Mouse (Mus musculus) cerebellum, adult 2 months (tissue): ENCODE results near the gene Dscaml1. TPM values are rescaled to one million over a fixed set of nuclear protein-coding genes. Genes with fewer than 3 reads are reported as not detected.
A peak's percentile ranks its signal among the peaks of the same experiment; 100 is the strongest.

Experiments used
- DNase-seq, 2 experiments: peaks; one replicate each; pipeline ENCODE4 v3.0.0; 2021
- H3K27ac ChIP-seq: fragments of 200-500 bp; 2 replicates; pipeline ENCODE4 v1.5.1; 2012; ENCODE audit warnings: low read length, control low read depth, inconsistent platforms; ENCODE audit not compliant: insufficient read depth
- H3K27me3 ChIP-seq: fragments of 200-500 bp; 2 replicates; pipeline ENCODE4 v1.6.1; 2012; ENCODE audit warnings: inconsistent platforms, mild to moderate bottlenecking, low read length, moderate library complexity; ENCODE audit not compliant: control insufficient read depth, insufficient read depth
- H3K4me1 ChIP-seq: fragments of 200-500 bp; 2 replicates; pipeline ENCODE4 v1.6.1; 2011; ENCODE audit warnings: low read length; ENCODE audit not compliant: control insufficient read depth, insufficient read depth
- H3K4me3 ChIP-seq: fragments of 200-500 bp; replicated peaks from 2 replicates; pipeline ENCODE3; 2011; ENCODE audit warnings: mild to moderate bottlenecking, low read depth, low read length, control low read depth; ENCODE audit not compliant: insufficient read depth
- CTCF ChIP-seq: fragments of 200-500 bp; IDR thresholded peaks from 2 replicates; pipeline ENCODE4 v1.5.1; 2011; ENCODE audit warnings: low read depth, mild to moderate bottlenecking, control low read depth, low read length, moderate library complexity, borderline replicate concordance; ENCODE audit not compliant: insufficient read depth
- POLR2A ChIP-seq: fragments of 200-500 bp; IDR thresholded peaks from 2 replicates; pipeline ENCODE4 v1.6.1; 2011; ENCODE audit warnings: low read length, control low read depth, borderline replicate concordance; ENCODE audit not compliant: insufficient read depth
- WGBS: fragments of 180-500 bp; shearing (Covaris S2); methylation state at CpG from one replicate; pipeline ENCODE4 v1.1.7; 2018; 5-methylcytosine and 5-hydroxymethylcytosine counted together
- polyA plus RNA-seq: library from polyadenylated mRNA; depleted of rRNA; stranded (reverse); fragments of >200 nt; gene quantifications from 2 replicates; pipeline ENCODE4 v1.2.3, GENCODE M21; 2012; rRNA removed

Gene Dscaml1
- polyA plus RNA-seq: 23.4 and 27.0 TPM in 2 replicates

DNA sequence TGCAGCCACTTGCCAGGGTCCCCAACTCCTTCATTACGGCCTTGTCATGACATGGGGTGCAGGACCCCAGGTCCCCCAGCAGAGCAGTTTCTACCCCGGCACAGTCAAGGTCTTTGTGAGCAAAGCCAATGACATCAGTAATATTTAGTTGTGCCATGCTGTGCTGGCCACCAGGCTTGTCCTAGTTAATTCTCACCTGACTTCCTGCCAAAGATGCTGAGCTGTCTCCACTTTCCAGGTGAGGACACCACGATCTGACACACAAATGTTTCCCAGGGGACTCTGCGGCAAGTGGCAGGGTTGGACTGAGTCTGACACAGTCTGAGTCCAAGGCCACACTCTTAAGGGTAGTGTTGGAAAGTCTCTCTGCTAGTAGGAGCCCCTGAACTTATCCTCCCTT is at the start of gene Dscaml1:
Gene Dscaml1 (plus strand): TSS at position 173 of the 400 bp plus-strand sequence.
- Histone ChIP-seq H3K27ac (peak within 1 kb of the TSS; percentile 44; the same call in 1 of the 2 replicates), H3K4me1 (peaks cover 32% of the 10 kb centered on the region), H3K4me3 (no peak within 1 kb of the TSS), H3K27me3 (no peaks in the 10 kb centered on the region)
- no peak for TF ChIP-seq POLR2A
- TF ChIP-seq CTCF: peak; percentile 32; the same call in 1 of the 2 replicates
- peak; percentile 77 to 89 for DNase-seq
- 16% methylated on average over 4 of the region's 4 CpGs for WGBS

GRCm38 (mm10) chr9:45376883-45377282 is 49.5 kb upstream of the Dscaml1 start:
- peaks cover 49% of the 10 kb centered on the region for H3K4me1 ChIP-seq
- H3K27me3 ChIP-seq: no peaks in the 10 kb centered on the region
- no peak overlapping the region for H3K27ac ChIP-seq
- peak; percentile 71 to 83 for DNase-seq
- no peak overlapping the region for H3K4me3 ChIP-seq
- 19% methylated on average over 2 of the region's 2 CpGs for WGBS
- no peak for TF ChIP-seq CTCF
- no peak for TF ChIP-seq POLR2A

DNA sequence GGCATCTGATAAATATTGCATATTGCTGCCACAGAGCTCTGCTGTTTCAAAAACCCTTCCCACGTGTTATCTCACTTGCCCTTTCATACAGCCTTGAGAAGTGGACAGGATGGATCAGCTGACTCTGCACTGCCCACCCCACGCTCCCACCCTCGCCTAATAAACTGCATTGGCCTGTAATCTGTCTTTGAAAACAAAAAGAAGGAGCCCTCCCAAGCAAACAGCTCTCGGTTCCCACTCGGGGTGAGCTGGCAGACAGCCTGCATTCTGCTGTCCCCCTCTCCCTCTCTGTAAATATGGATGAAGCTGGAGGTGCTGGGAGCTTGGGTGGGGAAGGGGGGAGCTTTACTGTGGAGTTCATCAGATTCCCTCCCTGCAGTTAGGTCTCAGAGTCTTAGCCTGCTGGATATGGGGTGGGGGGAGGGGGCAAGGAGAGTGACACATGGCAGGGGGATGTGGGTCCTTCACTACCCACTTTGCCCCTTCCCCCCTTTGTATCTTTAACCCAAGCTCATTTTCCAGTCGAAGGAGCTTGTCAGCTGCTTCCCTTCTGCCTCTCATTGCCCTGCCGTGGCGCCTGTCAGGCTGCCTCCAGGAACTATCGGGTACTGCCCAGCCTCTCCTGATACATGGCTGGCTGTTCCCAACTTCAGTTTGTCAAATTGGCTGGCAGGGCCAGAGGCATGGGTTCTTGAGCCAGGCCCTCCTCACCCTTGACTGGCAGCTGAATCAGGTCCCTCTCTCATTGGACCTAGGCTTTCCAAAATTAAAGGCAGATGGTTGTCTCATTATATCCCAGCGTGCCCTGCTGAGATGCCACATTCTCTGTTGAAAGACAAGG is 45.8 kb upstream of the Dscaml1 start:
- H3K4me1 ChIP-seq: peaks cover 53% of the 10 kb centered on the region
- DNase-seq: peak; percentile 76 to 86
- 31% methylated on average over 10 of the region's 10 CpGs for WGBS
- no peak overlapping the region for H3K4me3 ChIP-seq
- TF ChIP-seq CTCF (no peak), POLR2A (no peak)
- no peaks in the 10 kb centered on the region for H3K27me3 ChIP-seq
- peak overlapping the region; percentile 39; the same call in 1 of the 2 replicates for H3K27ac ChIP-seq

- DNase-seq: peak in 1 of 2 experiments; percentile 42
- 26% methylated on average over 5 of the region's 5 CpGs for WGBS
- TF ChIP-seq POLR2A (no peak), CTCF (no peak)
- H3K4me1 ChIP-seq: peaks cover 45% of the 10 kb centered on the region
- no peak overlapping the region for H3K27ac ChIP-seq
- no peak overlapping the region for H3K4me3 ChIP-seq
- no peaks in the 10 kb centered on the region for H3K27me3 ChIP-seq
Measured at GRCm38 (mm10) chr9:45382336-45382735, 44.1 kb upstream of the Dscaml1 start.

DNA sequence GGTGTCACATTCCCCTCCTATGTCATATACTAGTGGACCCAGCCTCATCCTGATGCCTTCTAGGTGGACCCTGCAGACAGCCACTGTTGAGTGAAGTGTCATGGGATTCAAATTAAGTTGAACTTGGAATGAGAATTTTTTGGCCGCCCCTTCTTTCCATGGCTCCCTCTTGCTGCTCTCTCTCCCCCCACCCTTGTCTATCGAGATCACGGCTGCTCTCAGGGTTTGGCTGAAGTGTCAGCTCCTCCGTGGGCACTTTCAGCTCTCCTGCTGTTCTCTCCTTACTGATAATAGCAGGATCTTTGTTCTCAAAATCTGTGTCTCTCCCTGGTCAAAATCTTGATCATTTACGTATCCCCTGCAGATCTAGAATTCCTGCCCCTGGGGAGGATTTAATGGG is 43.6 kb upstream of the Dscaml1 start:
- Histone ChIP-seq H3K27ac (no peak overlapping the region), H3K4me1 (peaks cover 41% of the 10 kb centered on the region), H3K27me3 (no peaks in the 10 kb centered on the region), H3K4me3 (no peak overlapping the region)
- TF ChIP-seq CTCF (no peak), POLR2A (no peak)
- no peak for DNase-seq
- WGBS: 68% methylated on average over 5 of the region's 5 CpGs

GRCm38 (mm10) chr9:45383883-45384282 is 42.5 kb upstream of the Dscaml1 start:
- H3K27me3 ChIP-seq: no peaks in the 10 kb centered on the region

GRCm38 (mm10) chr9:45386698-45387097 is 39.7 kb upstream of the Dscaml1 start:
- Histone ChIP-seq H3K4me1 (peaks cover 9% of the 10 kb centered on the region; the same call in 1 of the 2 replicates), H3K27me3 (no peaks in the 10 kb centered on the region), H3K4me3 (no peak overlapping the region), H3K27ac (no peak overlapping the region)
- TF ChIP-seq POLR2A (no peak), CTCF (no peak)
- DNase-seq: no peak
- 95% methylated on average over 5 of the region's 5 CpGs for WGBS

More at GRCm38 (mm10) chr9:45383883-45384282, 42.5 kb upstream of the Dscaml1 start:
- 72% methylated on average over 6 of the region's 6 CpGs for WGBS
- H3K4me3 ChIP-seq: no peak overlapping the region
- TF ChIP-seq CTCF (no peak), POLR2A (no peak)
- DNase-seq: no peak
- H3K27ac ChIP-seq: no peak overlapping the region
- peaks cover 35% of the 10 kb centered on the region for H3K4me1 ChIP-seq

DNA sequence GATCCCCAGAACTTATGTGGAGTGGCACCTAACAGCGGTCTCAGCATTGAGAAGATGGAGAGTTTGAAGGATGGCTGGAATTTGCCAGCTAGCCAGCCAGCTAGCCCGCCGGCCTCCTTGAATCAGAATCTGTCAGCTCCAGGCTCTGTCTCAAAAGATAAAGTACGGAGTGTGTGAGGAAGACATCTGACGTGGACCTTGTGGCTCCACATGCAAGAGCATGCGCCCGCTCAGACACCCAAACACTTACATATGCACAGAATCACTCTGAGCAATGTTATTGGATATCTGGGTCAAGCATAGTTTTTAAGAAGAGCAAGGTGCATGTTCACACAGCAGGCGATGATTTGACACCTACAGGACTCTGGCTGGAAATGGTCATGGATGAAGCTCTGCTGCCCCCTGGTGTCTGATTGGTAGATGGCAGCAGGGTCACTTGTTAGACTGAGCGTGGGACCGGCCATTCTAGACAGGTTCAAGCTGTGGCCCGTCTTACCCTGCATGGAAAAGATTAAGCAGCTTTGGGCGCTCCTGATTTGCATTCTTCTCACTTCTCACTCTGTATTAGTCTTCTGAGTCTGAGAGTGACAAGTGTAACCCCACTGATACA is 37.9 kb upstream of the Dscaml1 start:
- 34% methylated on average over 12 of the region's 12 CpGs for WGBS
- Histone ChIP-seq H3K27me3 (no peaks in the 10 kb centered on the region), H3K4me3 (no peak overlapping the region), H3K4me1 (no peaks in the 10 kb centered on the region; the same call in 1 of the 2 replicates), H3K27ac (no peak overlapping the region)
- DNase-seq: peak; percentile 85 to 95
- TF ChIP-seq CTCF (peak; percentile 100), POLR2A (no peak)
